Mouse (Mus musculus) layer of hippocampus, adult 9-10 months (tissue): ENCODE measurements around the gene Acaa1a.

Experiments
- DNase-seq: peaks from one replicate; pipeline ENCODE4 v3.0.0; 2022; ENCODE audit warnings: low spot score

Gene Acaa1a

GRCm38 (mm10) chr9:119339558-119340211, at the start of gene Acaa1a:
Gene Acaa1a (plus strand): TSS chr9:119339676.
- no peak for DNase-seq

GRCm38 (mm10) chr9:119290791-119291190, 48.7 kb upstream of the Acaa1a start:
- no peak for DNase-seq

- DNase-seq: no peak
Observed at GRCm38 (mm10) chr9:119297696-119298095, 41.8 kb upstream of the Acaa1a start.

GRCm38 (mm10) chr9:119298563-119298962, 40.9 kb upstream of the Acaa1a start:
- no peak for DNase-seq

GRCm38 (mm10) chr9:119305863-119306262, 33.6 kb upstream of the Acaa1a start:
- no peak for DNase-seq

GRCm38 (mm10) chr9:119309067-119309466, 30.4 kb upstream of the Acaa1a start:
- DNase-seq: no peak

GRCm38 (mm10) chr9:119313096-119313495, 26.4 kb upstream of the Acaa1a start:
- no peak for DNase-seq

GRCm38 (mm10) chr9:119318891-119319290, 20.6 kb upstream of the Acaa1a start:
- no peak for DNase-seq

GRCm38 (mm10) chr9:119320446-119320845, 19.0 kb upstream of the Acaa1a start:
- DNase-seq: no peak

GRCm38 (mm10) chr9:119320946-119321345, 18.5 kb upstream of the Acaa1a start:
- DNase-seq: no peak

- no peak for DNase-seq
Observed at GRCm38 (mm10) chr9:119321392-119322229, 17.9 kb upstream of the Acaa1a start.

GRCm38 (mm10) chr9:119322289-119323259, 16.9 kb upstream of the Acaa1a start, which contains the start of gene Oxsr1:
Gene Oxsr1 (minus strand): TSS chr9:119322427.
- peak; percentile 99 for DNase-seq

- no peak for DNase-seq
Observed at GRCm38 (mm10) chr9:119323260-119323645, 16.2 kb upstream of the Acaa1a start.

- no peak for DNase-seq
Observed at GRCm38 (mm10) chr9:119324130-119324529, 15.3 kb upstream of the Acaa1a start.

GRCm38 (mm10) chr9:119328488-119328887, 11.0 kb upstream of the Acaa1a start:
- no peak for DNase-seq

- DNase-seq: no peak
Observed at GRCm38 (mm10) chr9:119330186-119330963, 9.1 kb upstream of the Acaa1a start.

- DNase-seq: no peak
Observed at GRCm38 (mm10) chr9:119334324-119334723, 5.2 kb upstream of the Acaa1a start.

GRCm38 (mm10) chr9:119334834-119335233, 4.6 kb upstream of the Acaa1a start:
- no peak for DNase-seq

- no peak for DNase-seq
Observed at GRCm38 (mm10) chr9:119335571-119335970, 3.9 kb upstream of the Acaa1a start.

GRCm38 (mm10) chr9:119337842-119338241, 1.6 kb upstream of the Acaa1a start:
- no peak for DNase-seq

- no peak for DNase-seq
Observed at GRCm38 (mm10) chr9:119338350-119338749, 1.1 kb upstream of the Acaa1a start.
